Mouse (Mus musculus): ENCODE data around the gene Pir. TPM values are rescaled to one million over a fixed set of nuclear protein-coding genes. Genes with fewer than 3 reads are reported as not detected.

The Pir gene
- polyA plus RNA-seq, 1 experiment from 2014 or later = 17.7 TPM

- 82% methylated on average over 3 of the region's 3 CpGs for WGBS
- no peak overlapping the region for H3K9ac ChIP-seq (ENCODE audit: low read length)
- no peak for ATAC-seq (ENCODE audit: low read depth)
- H3K27me3 ChIP-seq (ENCODE audit: control insufficient read depth, insufficient read depth, low read depth, low read length) = no peaks in the 10 kb centered on the region; the same call in 1 of the 2 replicates
- no peak overlapping the region for H3K4me3 ChIP-seq (ENCODE audit: low read length)
- no peaks in the 10 kb centered on the region for H3K36me3 ChIP-seq (ENCODE audit: control insufficient read depth, insufficient read depth, low read length)
- no peaks in the 10 kb centered on the region for H3K9me3 ChIP-seq (ENCODE audit: control insufficient read depth, low read length)
- H3K27ac ChIP-seq (ENCODE audit: low read length) = no peak overlapping the region
- H3K4me2 ChIP-seq (ENCODE audit: low read depth, low read length) = no peak overlapping the region
- no peaks in the 10 kb centered on the region for H3K4me1 ChIP-seq (replicated peaks; ENCODE audit: control insufficient read depth, insufficient read depth, low read length)
Measured at GRCm38 (mm10) chrX:164270603-164271002, 1.4 kb downstream of the Pir start.

DNA sequence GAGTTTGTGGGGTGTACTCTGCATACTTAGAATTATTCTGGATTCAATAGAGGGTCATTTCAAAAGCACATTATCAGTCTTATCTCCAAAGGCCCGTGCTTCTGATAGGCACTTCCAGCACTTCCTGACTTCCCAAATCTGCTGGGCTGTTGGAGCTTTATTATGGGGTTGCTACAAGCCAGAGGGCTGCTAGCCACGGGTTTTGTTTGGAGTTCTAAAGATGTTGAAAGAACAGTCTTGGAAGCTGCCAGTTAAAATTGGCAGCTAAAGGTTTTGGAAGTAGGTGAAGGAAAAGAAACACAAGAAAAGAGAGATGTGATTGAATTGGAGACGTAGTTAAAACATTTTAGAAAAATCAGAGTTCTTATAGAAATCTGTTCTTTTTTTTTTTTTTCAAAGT is 6.4 kb downstream of the Pir start:
- ATAC-seq (ENCODE audit: low read depth) = no peak
- no peak overlapping the region for H3K4me3 ChIP-seq (ENCODE audit: low read length)
- no peaks in the 10 kb centered on the region for H3K36me3 ChIP-seq (ENCODE audit: control insufficient read depth, insufficient read depth, low read length)
- WGBS = 29% methylated on average over 3 of the region's 3 CpGs
- no peak overlapping the region for H3K9ac ChIP-seq (ENCODE audit: low read length)
- peak overlapping the region; percentile 6; the same call in 1 of the 2 replicates for H3K27ac ChIP-seq (ENCODE audit: low read length)
- no peaks in the 10 kb centered on the region for H3K4me1 ChIP-seq (replicated peaks; ENCODE audit: control insufficient read depth, insufficient read depth, low read length)
- H3K27me3 ChIP-seq (ENCODE audit: control insufficient read depth, insufficient read depth, low read depth, low read length) = no peaks in the 10 kb centered on the region; the same call in 1 of the 2 replicates
- no peaks in the 10 kb centered on the region for H3K9me3 ChIP-seq (ENCODE audit: control insufficient read depth, low read length)
- no peak overlapping the region for H3K4me2 ChIP-seq (ENCODE audit: low read depth, low read length)

DNA sequence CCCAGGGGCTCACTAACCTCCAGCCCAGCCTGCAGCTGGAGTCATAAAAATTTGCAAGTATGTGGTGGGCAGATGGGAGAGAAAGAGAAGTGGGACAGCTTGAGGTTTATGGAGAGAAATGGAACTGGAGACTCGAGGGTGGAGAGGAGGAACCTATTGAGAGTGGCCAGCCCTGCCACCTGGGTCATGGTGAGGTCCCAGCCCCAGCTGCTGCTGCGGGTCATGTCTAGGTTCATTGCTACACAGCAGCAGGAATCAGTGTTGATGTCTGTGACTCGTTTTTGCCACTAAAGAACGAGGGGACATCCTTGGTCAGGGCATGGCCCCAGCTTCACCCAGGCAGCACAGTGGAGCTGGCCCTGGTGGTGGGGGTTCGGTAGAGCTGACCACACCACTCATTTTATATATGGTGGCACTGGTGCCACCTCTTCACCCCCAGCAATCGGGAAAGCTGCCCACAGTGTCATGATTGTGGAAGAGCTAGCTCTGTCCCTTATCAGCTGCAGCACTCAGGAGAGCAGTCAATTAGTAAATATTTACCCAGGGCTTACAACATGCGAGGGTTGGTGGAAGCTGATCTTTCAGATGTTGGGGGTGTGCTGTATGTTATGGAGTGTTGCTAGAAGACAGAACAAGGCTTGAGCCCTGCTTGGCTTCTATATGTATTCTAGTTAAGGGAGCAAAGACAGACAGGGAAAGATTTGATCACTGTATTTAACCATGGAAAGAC is 11.9 kb downstream of the Pir start:
- Histone ChIP-seq H3K4me3 (ENCODE audit: low read length) (no peak overlapping the region), H3K27ac (ENCODE audit: low read length) (no peak overlapping the region), H3K4me1 (replicated peaks; ENCODE audit: control insufficient read depth, insufficient read depth, low read length) (no peaks in the 10 kb centered on the region), H3K27me3 (ENCODE audit: control insufficient read depth, insufficient read depth, low read depth, low read length) (no peaks in the 10 kb centered on the region), H3K9me3 (ENCODE audit: control insufficient read depth, low read length) (no peaks in the 10 kb centered on the region), H3K4me2 (ENCODE audit: low read depth, low read length) (no peak overlapping the region), H3K9ac (ENCODE audit: low read length) (no peak overlapping the region), H3K36me3 (ENCODE audit: control insufficient read depth, insufficient read depth, low read length) (no peaks in the 10 kb centered on the region)
- ATAC-seq (ENCODE audit: low read depth) = peak; percentile 28; the same call in 1 of the 2 replicates
- 29% methylated on average over 7 of the region's 7 CpGs for WGBS

DNA sequence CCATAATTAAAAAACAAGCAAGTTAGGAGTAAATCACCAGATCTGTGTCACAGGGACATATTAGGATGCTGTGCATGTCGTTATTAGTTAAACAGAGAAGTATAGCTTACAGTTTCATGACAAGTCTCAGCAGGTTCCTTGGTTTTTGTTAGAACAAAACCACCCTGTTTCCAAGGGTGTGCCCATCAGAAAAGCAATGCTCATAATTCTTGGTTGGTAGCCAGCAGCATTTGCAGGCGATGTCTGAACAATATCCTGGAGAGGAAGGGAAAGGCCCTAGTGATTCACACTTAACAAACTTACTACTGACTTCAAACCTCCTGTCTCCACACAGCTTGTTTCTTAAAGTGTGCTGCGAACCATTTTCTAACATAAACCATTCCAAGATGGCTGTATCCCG is 14.6 kb downstream of the Pir start:
- no peak overlapping the region for H3K4me3 ChIP-seq (ENCODE audit: low read length)
- no peaks in the 10 kb centered on the region for H3K27me3 ChIP-seq (ENCODE audit: control insufficient read depth, insufficient read depth, low read depth, low read length)
- WGBS = 79% methylated on average over 4 of the region's 4 CpGs
- no peak overlapping the region for H3K27ac ChIP-seq (ENCODE audit: low read length)
- H3K9ac ChIP-seq (ENCODE audit: low read length) = no peak overlapping the region
- H3K4me1 ChIP-seq (replicated peaks; ENCODE audit: control insufficient read depth, insufficient read depth, low read length) = no peaks in the 10 kb centered on the region
- no peak for ATAC-seq (ENCODE audit: low read depth)
- no peaks in the 10 kb centered on the region for H3K36me3 ChIP-seq (ENCODE audit: control insufficient read depth, insufficient read depth, low read length)
- H3K9me3 ChIP-seq (ENCODE audit: control insufficient read depth, low read length) = no peaks in the 10 kb centered on the region
- no peak overlapping the region for H3K4me2 ChIP-seq (ENCODE audit: low read depth, low read length)

GRCm38 (mm10) chrX:164287077-164287476 is 17.9 kb downstream of the Pir start:
- ATAC-seq (ENCODE audit: low read depth) = no peak
- WGBS = 58% methylated on average over 3 of the region's 3 CpGs
- Histone ChIP-seq H3K4me3 (ENCODE audit: low read length) (no peak overlapping the region), H3K4me2 (ENCODE audit: low read depth, low read length) (no peak overlapping the region), H3K27me3 (ENCODE audit: control insufficient read depth, insufficient read depth, low read depth, low read length) (no peaks in the 10 kb centered on the region), H3K9me3 (ENCODE audit: control insufficient read depth, low read length) (no peaks in the 10 kb centered on the region), H3K4me1 (replicated peaks; ENCODE audit: control insufficient read depth, insufficient read depth, low read length) (no peaks in the 10 kb centered on the region), H3K36me3 (ENCODE audit: control insufficient read depth, insufficient read depth, low read length) (no peaks in the 10 kb centered on the region), H3K9ac (ENCODE audit: low read length) (no peak overlapping the region), H3K27ac (ENCODE audit: low read length) (no peak overlapping the region)

DNA sequence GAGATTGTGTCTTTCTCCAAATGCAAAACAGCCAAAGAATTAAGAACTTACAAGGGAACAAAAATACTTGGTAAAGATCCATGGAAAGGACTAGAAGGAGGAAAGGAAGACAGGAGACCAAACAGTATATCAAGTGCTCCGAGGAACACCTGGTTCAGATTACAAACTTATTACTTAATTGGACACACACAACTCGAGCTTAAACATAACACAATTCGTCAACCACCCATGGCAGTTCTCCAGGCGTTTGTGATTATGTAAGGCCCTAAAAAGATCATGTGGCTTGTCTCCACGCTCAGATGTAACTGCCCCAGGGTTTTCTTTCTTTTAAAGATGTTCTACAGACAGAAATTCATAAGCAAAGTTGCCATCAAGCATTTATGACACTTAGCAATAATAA is 22.0 kb downstream of the Pir start:
- WGBS = 28% methylated on average over 5 of the region's 5 CpGs
- peak; percentile 57; the same call in 1 of the 2 replicates for ATAC-seq (ENCODE audit: low read depth)
- no peaks in the 10 kb centered on the region for H3K9me3 ChIP-seq (ENCODE audit: control insufficient read depth, low read length)
- H3K36me3 ChIP-seq (ENCODE audit: control insufficient read depth, insufficient read depth, low read length) = no peaks in the 10 kb centered on the region
- no peak overlapping the region for H3K9ac ChIP-seq (ENCODE audit: low read length)
- H3K4me1 ChIP-seq (replicated peaks; ENCODE audit: control insufficient read depth, insufficient read depth, low read length) = no peaks in the 10 kb centered on the region
- no peaks in the 10 kb centered on the region for H3K27me3 ChIP-seq (ENCODE audit: control insufficient read depth, insufficient read depth, low read depth, low read length)
- H3K27ac ChIP-seq (ENCODE audit: low read length) = no peak overlapping the region
- H3K4me2 ChIP-seq (ENCODE audit: low read depth, low read length) = no peak overlapping the region
- no peak overlapping the region for H3K4me3 ChIP-seq (ENCODE audit: low read length)

DNA sequence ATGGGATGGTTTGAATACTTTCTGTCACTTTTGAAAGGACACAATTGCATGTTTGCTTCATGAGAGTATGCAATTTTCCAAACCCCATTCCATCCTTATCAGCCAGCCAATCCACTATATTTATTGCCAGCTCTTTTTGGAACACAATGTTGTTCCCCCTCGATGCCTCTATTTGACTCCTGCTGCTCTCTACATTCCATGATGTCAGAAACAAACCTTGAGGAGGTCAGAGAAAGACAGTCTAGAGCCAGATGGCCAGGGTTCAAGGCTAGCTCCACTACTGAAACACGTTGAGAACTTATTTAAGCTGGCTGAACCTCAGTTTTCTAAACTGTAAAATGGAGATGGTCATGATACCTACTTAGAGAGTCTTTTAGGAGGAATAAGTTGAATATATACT is 37.1 kb downstream of the Pir start:
- H3K27me3 ChIP-seq (ENCODE audit: control insufficient read depth, insufficient read depth, low read depth, low read length) = no peaks in the 10 kb centered on the region; the same call in 1 of the 2 replicates
- H3K27ac ChIP-seq (ENCODE audit: low read length) = no peak overlapping the region; the same call in 1 of the 2 replicates
- H3K9ac ChIP-seq (ENCODE audit: low read length) = no peak overlapping the region
- peak; percentile 57; the same call in 1 of the 2 replicates for ATAC-seq (ENCODE audit: low read depth)
- 38% methylated on average over 2 of the region's 2 CpGs for WGBS
- H3K4me1 ChIP-seq (replicated peaks; ENCODE audit: control insufficient read depth, insufficient read depth, low read length) = no peaks in the 10 kb centered on the region
- H3K4me3 ChIP-seq (ENCODE audit: low read length) = no peak overlapping the region
- no peaks in the 10 kb centered on the region for H3K36me3 ChIP-seq (ENCODE audit: control insufficient read depth, insufficient read depth, low read length)
- H3K9me3 ChIP-seq (ENCODE audit: control insufficient read depth, low read length) = no peaks in the 10 kb centered on the region
- no peak overlapping the region for H3K4me2 ChIP-seq (ENCODE audit: low read depth, low read length)

- H3K9me3 ChIP-seq (ENCODE audit: control insufficient read depth, low read length) = no peaks in the 10 kb centered on the region
- 39% methylated on average over 1 of the region's 1 CpGs for WGBS
- ATAC-seq (ENCODE audit: low read depth) = peak; percentile 85
- H3K4me3 ChIP-seq (ENCODE audit: low read length) = no peak overlapping the region
- H3K4me1 ChIP-seq (replicated peaks; ENCODE audit: control insufficient read depth, insufficient read depth, low read length) = no peaks in the 10 kb centered on the region
- no peak overlapping the region for H3K27ac ChIP-seq (ENCODE audit: low read length)
- H3K36me3 ChIP-seq (ENCODE audit: control insufficient read depth, insufficient read depth, low read length) = no peaks in the 10 kb centered on the region
- H3K27me3 ChIP-seq (ENCODE audit: control insufficient read depth, insufficient read depth, low read depth, low read length) = no peaks in the 10 kb centered on the region
- no peak overlapping the region for H3K4me2 ChIP-seq (ENCODE audit: low read depth, low read length)
- H3K9ac ChIP-seq (ENCODE audit: low read length) = no peak overlapping the region
Measured at GRCm38 (mm10) chrX:164313876-164314275, 44.7 kb downstream of the Pir start.

DNA sequence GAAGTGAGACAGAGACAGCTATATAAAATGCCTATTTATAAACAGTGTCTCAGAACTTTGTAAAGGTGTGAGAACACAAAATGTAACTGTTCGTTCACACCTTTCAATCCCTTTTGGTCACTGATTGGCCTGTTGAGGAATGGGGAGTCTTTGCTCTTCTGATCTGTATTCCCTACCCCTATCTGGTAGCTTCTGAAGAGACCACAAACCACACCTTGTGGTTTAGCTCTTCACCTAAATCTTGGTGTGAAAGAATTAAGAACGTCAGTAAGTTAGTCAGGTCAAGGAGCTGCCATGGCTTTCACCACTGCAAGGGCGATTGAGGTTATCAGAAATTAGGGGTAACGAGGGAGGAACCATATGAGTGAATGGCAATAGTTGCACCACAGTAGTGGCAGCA is 49.4 kb downstream of the Pir start:
- Histone ChIP-seq H3K9ac (ENCODE audit: low read length) (no peak overlapping the region), H3K9me3 (ENCODE audit: control insufficient read depth, low read length) (no peaks in the 10 kb centered on the region), H3K4me1 (replicated peaks; ENCODE audit: control insufficient read depth, insufficient read depth, low read length) (no peaks in the 10 kb centered on the region), H3K27me3 (ENCODE audit: control insufficient read depth, insufficient read depth, low read depth, low read length) (no peaks in the 10 kb centered on the region), H3K27ac (ENCODE audit: low read length) (no peak overlapping the region), H3K4me3 (ENCODE audit: low read length) (no peak overlapping the region), H3K36me3 (ENCODE audit: control insufficient read depth, insufficient read depth, low read length) (no peaks in the 10 kb centered on the region), H3K4me2 (ENCODE audit: low read depth, low read length) (no peak overlapping the region)
- no peak for ATAC-seq (ENCODE audit: low read depth)
- WGBS = 85% methylated on average over 4 of the region's 4 CpGs
